Mouse (Mus musculus) embryonic facial prominence, embryonic 15.5 days (tissue): ENCODE measurements around the gene Clptm1l. TPM values are rescaled to one million over a fixed set of nuclear protein-coding genes. Genes with fewer than 3 reads are reported as not detected.

Experiments used
- ATAC-seq: fragments of 200-750 bp; cut with Nextera tagmentation; 2 replicates; pipeline ENCODE4 v1.8.0; 2017; ENCODE audit warnings: low read depth, moderate TSS enrichment; ENCODE audit not compliant: insufficient number of reproducible peaks, low FRiP score, low TSS enrichment
- H3K27ac ChIP-seq: fragments of 300-500 bp; sonication (generic); replicated peaks from 2 replicates; pipeline ENCODE4 v1.5.1; 2015; ENCODE audit warnings: mild to moderate bottlenecking, inconsistent platforms
- H3K27me3 ChIP-seq: fragments of 300-500 bp; sonication (generic); 2 replicates; pipeline ENCODE4 v1.6.1; 2015; ENCODE audit warnings: inconsistent platforms
- H3K36me3 ChIP-seq: fragments of 300-500 bp; sonication (generic); 2 replicates; pipeline ENCODE4 v1.6.1; 2015; ENCODE audit warnings: mild to moderate bottlenecking, inconsistent platforms
- H3K4me1 ChIP-seq: fragments of 300-500 bp; sonication (generic); 2 replicates; pipeline ENCODE4 v1.6.1; 2015; ENCODE audit warnings: inconsistent platforms
- H3K4me2 ChIP-seq: fragments of 300-500 bp; sonication (generic); replicated peaks from 2 replicates; pipeline ENCODE4 v1.6.1; 2015; ENCODE audit warnings: mild to moderate bottlenecking, inconsistent platforms
- H3K4me3 ChIP-seq: fragments of 300-500 bp; sonication (generic); replicated peaks from 2 replicates; pipeline ENCODE4 v1.5.1; 2015; ENCODE audit warnings: mild to moderate bottlenecking, inconsistent platforms
- H3K9ac ChIP-seq: fragments of 300-500 bp; sonication (generic); 2 replicates; pipeline ENCODE4 v1.6.1; 2015; ENCODE audit warnings: inconsistent platforms
- H3K9me3 ChIP-seq: fragments of 300-500 bp; sonication (generic); replicated peaks from 2 replicates; pipeline ENCODE4 v1.6.1; 2016; ENCODE audit warnings: inconsistent platforms
- WGBS: fragments of 180-500 bp; shearing (Covaris S2); methylation state at CpG from one replicate; pipeline ENCODE4 v1.1.7; 2015; 5-methylcytosine and 5-hydroxymethylcytosine counted together
- polyA plus RNA-seq: library from polyadenylated mRNA; unstranded; fragments of >200 nt; fragmentation: Nextera tagmentation; extraction: Ambion mirVana; gene quantifications from 2 replicates; pipeline ENCODE4 v1.2.1, GENCODE M21; 2015

Clptm1l gene
- polyA plus RNA-seq, 1 experiment from 2014 or later = 137 TPM

GRCm38 (mm10) chr13:73660163-73660695 is 56.4 kb downstream of the Clptm1l start:
- ATAC-seq = no peak
- 76% methylated on average over 2 of the region's 2 CpGs for WGBS

More at GRCm38 (mm10) chr13:73660163-73660695, 56.4 kb downstream of the Clptm1l start:
- Histone ChIP-seq H3K4me2 (no peak overlapping the region), H3K9me3 (no peaks in the 10 kb centered on the region), H3K4me3 (no peak overlapping the region), H3K27ac (no peak overlapping the region), H3K36me3 (no peaks in the 10 kb centered on the region), H3K27me3 (no peaks in the 10 kb centered on the region), H3K4me1 (no peaks in the 10 kb centered on the region), H3K9ac (no peak overlapping the region)

Other genes with a start within 250 kb of the Clptm1l start
- 31.8 and 35.0 TPM in 2 replicates for gene Lpcat1, start 136.8 kb upstream of the Clptm1l start, polyA plus RNA-seq
- 0.08 and 0.17 TPM in 2 replicates for gene Slc6a3, start 67.3 kb upstream of the Clptm1l start, polyA plus RNA-seq
- 4.6 and 4.9 TPM in 2 replicates for gene Tert, start 22.9 kb downstream of the Clptm1l start, polyA plus RNA-seq
- not detected in 2 replicates for gene Slc6a18, start 74.0 kb downstream of the Clptm1l start, polyA plus RNA-seq
- gene Slc6a19, start 100.9 kb downstream of the Clptm1l start, polyA plus RNA-seq = 0.25 and 0.62 TPM in 2 replicates
- gene Slc12a7, start 129.1 kb downstream of the Clptm1l start, polyA plus RNA-seq = 14.4 and 18.4 TPM in 2 replicates
- gene Nkd2, start 243.6 kb downstream of the Clptm1l start, polyA plus RNA-seq = 40.2 and 42.1 TPM in 2 replicates